Mouse (Mus musculus): Measurements from ENCODE around the gene Sufu. TPM values are rescaled to one million over a fixed set of nuclear protein-coding genes. Genes with fewer than 3 reads are reported as not detected.

Sufu gene
- polyA plus RNA-seq, 1 experiment: 16.6 TPM

DNA sequence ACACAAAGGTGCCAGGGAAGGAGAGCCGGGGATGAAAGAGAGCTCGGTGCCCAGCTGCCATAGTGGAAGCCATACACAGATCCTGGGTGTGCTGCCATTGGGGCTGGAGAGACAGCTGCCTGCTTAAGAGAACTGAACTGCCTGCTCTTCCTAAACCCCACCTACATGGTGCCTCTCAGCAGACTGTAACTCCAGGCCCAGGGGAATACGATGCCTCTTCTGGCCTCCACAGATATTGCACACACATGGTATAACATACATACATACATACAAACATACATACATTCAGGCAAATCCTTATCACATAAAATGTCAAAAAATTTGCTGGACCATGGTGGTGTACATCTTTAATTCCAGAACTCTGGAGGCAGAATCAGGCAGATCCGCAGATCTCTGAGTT is 66.8 kb downstream of the Sufu start:
- Histone ChIP-seq H3K79me2 (ENCODE audit: control insufficient read depth, insufficient read depth) (no peaks in the 10 kb centered on the region), H3K36me3 (ENCODE audit: control insufficient read depth, insufficient read depth) (no peaks in the 10 kb centered on the region), H3K4me3 (no peak overlapping the region), H3K27me3 (ENCODE audit: control insufficient read depth, insufficient read depth, insufficient read length) (no peaks in the 10 kb centered on the region), H3ac (ENCODE audit: control insufficient read depth, insufficient read length) (no peak overlapping the region), H3K4me2 (ENCODE audit: low read depth) (no peak overlapping the region)
- TF ChIP-seq SRF (IDR thresholded peaks at IDR 0.05; ENCODE audit: control insufficient read depth, insufficient read length, low read depth) (no peak), MAX (IDR thresholded peaks at IDR 0.05; ENCODE audit: low read depth) (no peak), MYOG (IDR thresholded peaks at IDR 0.05; ENCODE audit: control insufficient read depth in 1 of 3, insufficient read depth in 1 of 3, insufficient read length in 2 of 3, low read depth in 2 of 3) (no peak)

- Histone ChIP-seq H3ac (ENCODE audit: control insufficient read depth, insufficient read length) (no peak overlapping the region), H3K4me3 (no peak overlapping the region), H3K4me2 (ENCODE audit: low read depth) (no peak overlapping the region), H3K79me2 (ENCODE audit: control insufficient read depth, insufficient read depth) (no peaks in the 10 kb centered on the region), H3K36me3 (ENCODE audit: control insufficient read depth, insufficient read depth) (no peaks in the 10 kb centered on the region), H3K27me3 (ENCODE audit: control insufficient read depth, insufficient read depth, insufficient read length) (no peaks in the 10 kb centered on the region)
- TF ChIP-seq POLR2A (IDR thresholded peaks at IDR 0.05; ENCODE audit: insufficient read length, low read depth): no peak
- no peak for TF ChIP-seq MYOG (IDR thresholded peaks at IDR 0.05; ENCODE audit: control insufficient read depth in 1 of 3, insufficient read depth in 1 of 3, insufficient read length in 2 of 3, low read depth in 2 of 3)
- no peak for TF ChIP-seq TCF3 (IDR thresholded peaks at IDR 0.05; ENCODE audit: insufficient read length, low read depth)
- TF ChIP-seq MAX (IDR thresholded peaks at IDR 0.05; ENCODE audit: low read depth): no peak
- no peak for TF ChIP-seq E2F4 (IDR thresholded peaks at IDR 0.05; ENCODE audit: insufficient read depth)
- no peak for TF ChIP-seq REST (IDR thresholded peaks at IDR 0.05; ENCODE audit: insufficient read depth, insufficient read length)
- no peak for TF ChIP-seq POLR2AphosphoS2 (IDR thresholded peaks at IDR 0.05; ENCODE audit: insufficient read length, low read depth)
- no peak for TF ChIP-seq USF1 (IDR thresholded peaks at IDR 0.05; ENCODE audit: low read depth)
- TF ChIP-seq MYOD1 (IDR thresholded peaks at IDR 0.05; ENCODE audit: control insufficient read depth in 1 of 3, insufficient read length in 2 of 3, low read depth in 2 of 3): no peak
- TF ChIP-seq SRF (IDR thresholded peaks at IDR 0.05; ENCODE audit: control insufficient read depth, insufficient read length, low read depth): no peak
- no peak for TF ChIP-seq CEBPB (IDR thresholded peaks at IDR 0.05; ENCODE audit: insufficient read depth, poor library complexity, severe bottlenecking)
Measured at GRCm38 (mm10) chr19:46466160-46466559, 69.5 kb downstream of the Sufu start.

- Histone ChIP-seq H3K36me3 (ENCODE audit: control insufficient read depth, insufficient read depth) (no peaks in the 10 kb centered on the region), H3K27me3 (ENCODE audit: control insufficient read depth, insufficient read depth, insufficient read length) (no peaks in the 10 kb centered on the region), H3K4me3 (no peak overlapping the region), H3ac (ENCODE audit: control insufficient read depth, insufficient read length) (no peak overlapping the region), H3K79me2 (ENCODE audit: control insufficient read depth, insufficient read depth) (no peaks in the 10 kb centered on the region), H3K4me2 (ENCODE audit: low read depth) (no peak overlapping the region)
- no peak for TF ChIP-seq POLR2AphosphoS2 (IDR thresholded peaks at IDR 0.05; ENCODE audit: insufficient read length, low read depth)
Measured at GRCm38 (mm10) chr19:46467051-46467503, 70.4 kb downstream of the Sufu start.

DNA sequence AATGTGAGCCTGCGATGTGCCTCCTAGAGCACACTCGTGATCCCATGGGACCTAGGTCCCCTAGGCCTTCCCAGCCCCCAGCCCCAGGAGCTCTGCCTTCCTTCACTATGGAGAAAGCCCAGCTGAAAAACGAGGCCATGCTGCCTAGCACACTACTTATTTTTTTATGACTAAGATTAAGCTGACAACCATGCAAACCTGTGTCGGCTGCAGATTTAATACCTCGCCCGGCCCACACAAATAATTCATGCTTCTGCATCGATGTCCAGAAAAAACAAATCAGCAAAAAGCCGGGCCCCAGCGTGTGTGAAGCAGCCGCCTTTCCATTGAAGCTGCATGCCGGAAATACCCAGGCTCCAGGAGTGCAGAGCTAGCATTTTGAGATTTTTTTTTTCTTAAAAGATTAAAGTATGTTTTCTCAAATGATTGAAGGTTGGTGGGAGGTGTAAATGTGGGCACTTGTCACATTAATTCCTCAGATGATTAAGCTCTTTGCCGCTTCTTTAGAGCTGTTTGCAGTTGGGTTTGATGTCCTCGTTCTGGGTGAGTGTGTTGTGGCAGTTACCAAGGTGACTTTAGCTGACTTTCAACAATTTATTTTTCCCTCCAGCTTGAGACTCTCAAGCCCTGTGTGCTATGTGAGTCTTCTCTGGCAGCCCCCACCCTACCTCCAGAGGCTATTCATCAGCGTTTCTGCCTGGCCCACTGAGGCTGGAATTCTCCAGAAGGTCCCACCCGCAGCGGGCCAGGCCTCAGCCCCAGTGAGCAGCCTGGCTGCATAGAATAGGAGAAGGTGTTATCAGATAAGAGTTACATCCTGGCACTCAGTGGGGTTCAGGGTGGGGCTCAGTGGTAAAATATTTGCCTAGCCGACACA is 73.9 kb downstream of the Sufu start:
- Histone ChIP-seq H3K79me2 (ENCODE audit: control insufficient read depth, insufficient read depth) (no peaks in the 10 kb centered on the region), H3K4me3 (no peak overlapping the region), H3K27me3 (ENCODE audit: control insufficient read depth, insufficient read depth, insufficient read length) (no peaks in the 10 kb centered on the region), H3K4me2 (ENCODE audit: low read depth) (peak overlapping the region; percentile 60), H3ac (ENCODE audit: control insufficient read depth, insufficient read length) (no peak overlapping the region), H3K36me3 (ENCODE audit: control insufficient read depth, insufficient read depth) (peaks cover 8% of the 10 kb centered on the region)
- TF ChIP-seq REST (IDR thresholded peaks at IDR 0.05; ENCODE audit: insufficient read depth, insufficient read length): no peak
- no peak for TF ChIP-seq MAX (IDR thresholded peaks at IDR 0.05; ENCODE audit: low read depth)
- no peak for TF ChIP-seq MYOD1 (IDR thresholded peaks at IDR 0.05; ENCODE audit: control insufficient read depth in 1 of 3, insufficient read length in 2 of 3, low read depth in 2 of 3)
- TF ChIP-seq E2F4 (IDR thresholded peaks at IDR 0.05; ENCODE audit: insufficient read depth): no peak
- no peak for TF ChIP-seq SRF (IDR thresholded peaks at IDR 0.05; ENCODE audit: control insufficient read depth, insufficient read length, low read depth)
- no peak for TF ChIP-seq POLR2A (IDR thresholded peaks at IDR 0.05; ENCODE audit: insufficient read length, low read depth)
- no peak for TF ChIP-seq POLR2AphosphoS2 (IDR thresholded peaks at IDR 0.05; ENCODE audit: insufficient read length, low read depth)
- TF ChIP-seq USF1 (IDR thresholded peaks at IDR 0.05; ENCODE audit: low read depth): no peak
- no peak for TF ChIP-seq TCF12 (IDR thresholded peaks at IDR 0.05; ENCODE audit: insufficient read depth, poor library complexity, severe bottlenecking)
- no peak for TF ChIP-seq CEBPB (IDR thresholded peaks at IDR 0.05; ENCODE audit: insufficient read depth, poor library complexity, severe bottlenecking)
- TF ChIP-seq TCF3 (IDR thresholded peaks at IDR 0.05; ENCODE audit: insufficient read length, low read depth): no peak
- no peak for TF ChIP-seq MYOG (IDR thresholded peaks at IDR 0.05; ENCODE audit: control insufficient read depth in 1 of 3, insufficient read depth in 1 of 3, insufficient read length in 2 of 3, low read depth in 2 of 3)

DNA sequence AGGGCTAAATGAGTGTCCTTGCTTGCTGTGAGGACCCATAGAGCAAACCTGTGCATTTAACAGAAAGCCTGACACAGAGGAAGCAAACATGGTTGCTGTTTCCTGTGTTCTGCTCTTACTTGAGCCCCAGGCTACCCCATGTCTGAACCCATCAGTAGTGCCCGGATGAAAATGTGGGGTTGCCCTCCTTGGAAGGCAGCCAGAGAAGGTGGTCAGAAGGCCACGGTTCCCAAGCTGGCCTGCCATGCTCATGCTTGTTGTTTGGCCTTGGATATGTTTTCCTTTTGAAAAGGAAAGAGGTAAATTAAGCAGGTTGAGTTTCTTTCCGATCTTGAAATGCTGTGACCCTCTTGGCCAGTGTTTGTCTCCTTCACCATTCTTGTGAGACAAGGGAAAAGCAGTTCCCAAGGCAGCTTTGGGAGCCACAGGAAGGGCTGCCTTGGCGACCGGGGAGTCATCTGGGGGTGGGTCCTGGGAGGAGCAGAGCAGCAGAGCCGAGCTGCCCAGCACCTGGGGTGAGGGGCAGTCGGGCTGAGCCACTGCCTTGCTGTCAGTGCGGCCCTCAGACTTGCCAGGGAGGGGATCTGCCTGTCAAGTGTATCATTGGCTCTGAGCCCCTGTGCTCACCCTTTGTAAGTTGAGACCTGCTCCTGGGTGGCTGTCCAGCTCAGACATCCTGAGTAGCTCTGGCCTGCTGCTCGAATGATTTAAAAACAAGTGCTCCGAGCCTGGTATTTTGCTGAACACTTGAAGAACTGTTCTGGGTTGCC is 74.8 kb downstream of the Sufu start:
- Histone ChIP-seq H3K36me3 (ENCODE audit: control insufficient read depth, insufficient read depth) (peaks cover 9% of the 10 kb centered on the region), H3K4me2 (ENCODE audit: low read depth) (peak overlapping the region; percentile 60), H3ac (ENCODE audit: control insufficient read depth, insufficient read length) (no peak overlapping the region), H3K4me3 (no peak overlapping the region), H3K27me3 (ENCODE audit: control insufficient read depth, insufficient read depth, insufficient read length) (no peaks in the 10 kb centered on the region), H3K79me2 (ENCODE audit: control insufficient read depth, insufficient read depth) (no peaks in the 10 kb centered on the region)
- TF ChIP-seq POLR2AphosphoS2 (IDR thresholded peaks at IDR 0.05; ENCODE audit: insufficient read length, low read depth): no peak
- TF ChIP-seq MAX (IDR thresholded peaks at IDR 0.05; ENCODE audit: low read depth): no peak
- no peak for TF ChIP-seq TCF3 (IDR thresholded peaks at IDR 0.05; ENCODE audit: insufficient read length, low read depth)
- TF ChIP-seq MYOG (IDR thresholded peaks at IDR 0.05; ENCODE audit: control insufficient read depth in 1 of 3, insufficient read depth in 1 of 3, insufficient read length in 2 of 3, low read depth in 2 of 3): peak in 1 of 3 experiments; percentile 44
- TF ChIP-seq SRF (IDR thresholded peaks at IDR 0.05; ENCODE audit: control insufficient read depth, insufficient read length, low read depth): no peak
- TF ChIP-seq CEBPB (IDR thresholded peaks at IDR 0.05; ENCODE audit: insufficient read depth, poor library complexity, severe bottlenecking): no peak
- no peak for TF ChIP-seq POLR2A (IDR thresholded peaks at IDR 0.05; ENCODE audit: insufficient read length, low read depth)
- no peak for TF ChIP-seq REST (IDR thresholded peaks at IDR 0.05; ENCODE audit: insufficient read depth, insufficient read length)
- TF ChIP-seq USF1 (IDR thresholded peaks at IDR 0.05; ENCODE audit: low read depth): no peak
- TF ChIP-seq MYOD1 (IDR thresholded peaks at IDR 0.05; ENCODE audit: control insufficient read depth in 1 of 3, insufficient read length in 2 of 3, low read depth in 2 of 3): peak in 1 of 3 experiments; percentile 63
- TF ChIP-seq TCF12 (IDR thresholded peaks at IDR 0.05; ENCODE audit: insufficient read depth, poor library complexity, severe bottlenecking): no peak
- no peak for TF ChIP-seq E2F4 (IDR thresholded peaks at IDR 0.05; ENCODE audit: insufficient read depth)
